Mouse (Mus musculus): ENCODE results near the gene Mansc4. TPM values are rescaled to one million over a fixed set of nuclear protein-coding genes. Genes with fewer than 3 reads are reported as not detected.

The Mansc4 gene
- polyA plus RNA-seq, 1 experiment, result 0.10 TPM

- Histone ChIP-seq H3K4me2 (ENCODE audit: low read depth) (no peak overlapping the region), H3K79me2 (ENCODE audit: control insufficient read depth, insufficient read depth) (no peaks in the 10 kb centered on the region), H3K27me3 (ENCODE audit: control insufficient read depth, insufficient read depth, insufficient read length) (no peaks in the 10 kb centered on the region), H3ac (ENCODE audit: control insufficient read depth, insufficient read length) (no peak overlapping the region), H3K36me3 (ENCODE audit: control insufficient read depth, insufficient read depth) (peaks cover 25% of the 10 kb centered on the region), H3K4me3 (no peak overlapping the region)
- TF ChIP-seq E2F4 (IDR thresholded peaks at IDR 0.05; ENCODE audit: insufficient read depth) (no peak), MAX (IDR thresholded peaks at IDR 0.05; ENCODE audit: low read depth) (no peak), MYOG (IDR thresholded peaks at IDR 0.05; ENCODE audit: control insufficient read depth in 1 of 3, insufficient read depth in 1 of 3, insufficient read length in 2 of 3, low read depth in 2 of 3) (no peak), USF1 (IDR thresholded peaks at IDR 0.05; ENCODE audit: low read depth) (no peak), POLR2A (IDR thresholded peaks at IDR 0.05; ENCODE audit: insufficient read length, low read depth) (no peak), TCF3 (IDR thresholded peaks at IDR 0.05; ENCODE audit: insufficient read length, low read depth) (no peak), SRF (IDR thresholded peaks at IDR 0.05; ENCODE audit: control insufficient read depth, insufficient read length, low read depth) (no peak), REST (IDR thresholded peaks at IDR 0.05; ENCODE audit: insufficient read depth, insufficient read length) (no peak), POLR2AphosphoS2 (IDR thresholded peaks at IDR 0.05; ENCODE audit: insufficient read length, low read depth) (no peak)
Observed at GRCm38 (mm10) chr6:147062034-147062433, 24.8 kb downstream of the Mansc4 start.

GRCm38 (mm10) chr6:147061630-147062029, 25.2 kb downstream of the Mansc4 start:
- TF ChIP-seq MAX (IDR thresholded peaks at IDR 0.05; ENCODE audit: low read depth), result no peak
- no peak for TF ChIP-seq SRF (IDR thresholded peaks at IDR 0.05; ENCODE audit: control insufficient read depth, insufficient read length, low read depth)
- no peak for TF ChIP-seq TCF3 (IDR thresholded peaks at IDR 0.05; ENCODE audit: insufficient read length, low read depth)
- no peak for TF ChIP-seq USF1 (IDR thresholded peaks at IDR 0.05; ENCODE audit: low read depth)
- TF ChIP-seq POLR2AphosphoS2 (IDR thresholded peaks at IDR 0.05; ENCODE audit: insufficient read length, low read depth), result no peak
- no peak for TF ChIP-seq MYOG (IDR thresholded peaks at IDR 0.05; ENCODE audit: control insufficient read depth in 1 of 3, insufficient read depth in 1 of 3, insufficient read length in 2 of 3, low read depth in 2 of 3)
- TF ChIP-seq CEBPB (IDR thresholded peaks at IDR 0.05; ENCODE audit: insufficient read depth, poor library complexity, severe bottlenecking), result no peak
- no peak for TF ChIP-seq POLR2A (IDR thresholded peaks at IDR 0.05; ENCODE audit: insufficient read length, low read depth)
- no peak for TF ChIP-seq TCF12 (IDR thresholded peaks at IDR 0.05; ENCODE audit: insufficient read depth, poor library complexity, severe bottlenecking)
- TF ChIP-seq REST (IDR thresholded peaks at IDR 0.05; ENCODE audit: insufficient read depth, insufficient read length), result no peak
- no peak for TF ChIP-seq MYOD1 (IDR thresholded peaks at IDR 0.05; ENCODE audit: control insufficient read depth in 1 of 3, insufficient read length in 2 of 3, low read depth in 2 of 3)
- no peak for TF ChIP-seq E2F4 (IDR thresholded peaks at IDR 0.05; ENCODE audit: insufficient read depth)
- H3K4me2 ChIP-seq (ENCODE audit: low read depth), result no peak overlapping the region
- peaks cover 25% of the 10 kb centered on the region for H3K36me3 ChIP-seq (ENCODE audit: control insufficient read depth, insufficient read depth)
- H3K4me3 ChIP-seq, result no peak overlapping the region
- no peak overlapping the region for H3ac ChIP-seq (ENCODE audit: control insufficient read depth, insufficient read length)
- H3K27me3 ChIP-seq (ENCODE audit: control insufficient read depth, insufficient read depth, insufficient read length), result no peaks in the 10 kb centered on the region
- H3K79me2 ChIP-seq (ENCODE audit: control insufficient read depth, insufficient read depth), result no peaks in the 10 kb centered on the region

GRCm38 (mm10) chr6:147059326-147059725, 27.5 kb downstream of the Mansc4 start:
- Histone ChIP-seq H3ac (ENCODE audit: control insufficient read depth, insufficient read length) (no peak overlapping the region), H3K79me2 (ENCODE audit: control insufficient read depth, insufficient read depth) (no peaks in the 10 kb centered on the region), H3K4me2 (ENCODE audit: low read depth) (no peak overlapping the region), H3K27me3 (ENCODE audit: control insufficient read depth, insufficient read depth, insufficient read length) (no peaks in the 10 kb centered on the region), H3K36me3 (ENCODE audit: control insufficient read depth, insufficient read depth) (peaks cover 25% of the 10 kb centered on the region), H3K4me3 (no peak overlapping the region)
- TF ChIP-seq MAX (IDR thresholded peaks at IDR 0.05; ENCODE audit: low read depth) (no peak), E2F4 (IDR thresholded peaks at IDR 0.05; ENCODE audit: insufficient read depth) (no peak), MYOG (IDR thresholded peaks at IDR 0.05; ENCODE audit: control insufficient read depth in 1 of 3, insufficient read depth in 1 of 3, insufficient read length in 2 of 3, low read depth in 2 of 3) (no peak), TCF3 (IDR thresholded peaks at IDR 0.05; ENCODE audit: insufficient read length, low read depth) (no peak), USF1 (IDR thresholded peaks at IDR 0.05; ENCODE audit: low read depth) (no peak), MYOD1 (IDR thresholded peaks at IDR 0.05; ENCODE audit: control insufficient read depth in 1 of 3, insufficient read length in 2 of 3, low read depth in 2 of 3) (no peak), CEBPB (IDR thresholded peaks at IDR 0.05; ENCODE audit: insufficient read depth, poor library complexity, severe bottlenecking) (no peak), POLR2A (IDR thresholded peaks at IDR 0.05; ENCODE audit: insufficient read length, low read depth) (no peak), TCF12 (IDR thresholded peaks at IDR 0.05; ENCODE audit: insufficient read depth, poor library complexity, severe bottlenecking) (no peak), SRF (IDR thresholded peaks at IDR 0.05; ENCODE audit: control insufficient read depth, insufficient read length, low read depth) (no peak), REST (IDR thresholded peaks at IDR 0.05; ENCODE audit: insufficient read depth, insufficient read length) (no peak), POLR2AphosphoS2 (IDR thresholded peaks at IDR 0.05; ENCODE audit: insufficient read length, low read depth) (no peak)

- TF ChIP-seq POLR2AphosphoS2 (IDR thresholded peaks at IDR 0.05; ENCODE audit: insufficient read length, low read depth), result no peak
- no peak for TF ChIP-seq TCF12 (IDR thresholded peaks at IDR 0.05; ENCODE audit: insufficient read depth, poor library complexity, severe bottlenecking)
- no peak for TF ChIP-seq REST (IDR thresholded peaks at IDR 0.05; ENCODE audit: insufficient read depth, insufficient read length)
- TF ChIP-seq POLR2A (IDR thresholded peaks at IDR 0.05; ENCODE audit: insufficient read length, low read depth), result no peak
- no peak for TF ChIP-seq MAX (IDR thresholded peaks at IDR 0.05; ENCODE audit: low read depth)
- no peak for TF ChIP-seq E2F4 (IDR thresholded peaks at IDR 0.05; ENCODE audit: insufficient read depth)
- TF ChIP-seq MYOD1 (IDR thresholded peaks at IDR 0.05; ENCODE audit: control insufficient read depth in 1 of 3, insufficient read length in 2 of 3, low read depth in 2 of 3), result no peak
- no peak overlapping the region for H3K4me3 ChIP-seq
- no peaks in the 10 kb centered on the region for H3K79me2 ChIP-seq (ENCODE audit: control insufficient read depth, insufficient read depth)
- no peak overlapping the region for H3ac ChIP-seq (ENCODE audit: control insufficient read depth, insufficient read length)
- H3K4me2 ChIP-seq (ENCODE audit: low read depth), result no peak overlapping the region
- peaks cover 12% of the 10 kb centered on the region for H3K36me3 ChIP-seq (ENCODE audit: control insufficient read depth, insufficient read depth)
- H3K27me3 ChIP-seq (ENCODE audit: control insufficient read depth, insufficient read depth, insufficient read length), result no peaks in the 10 kb centered on the region
Observed at GRCm38 (mm10) chr6:147055374-147055977, 31.4 kb downstream of the Mansc4 start.

Data from myocyte (in vitro differentiated cells).